Mouse (Mus musculus): ENCODE results near the gene Ahrr. TPM values are rescaled to one million over a fixed set of nuclear protein-coding genes. Genes with fewer than 3 reads are reported as not detected.

Gene Ahrr
- polyA plus RNA-seq, 1 experiment from 2014 or later, result 0.13 TPM

DNA sequence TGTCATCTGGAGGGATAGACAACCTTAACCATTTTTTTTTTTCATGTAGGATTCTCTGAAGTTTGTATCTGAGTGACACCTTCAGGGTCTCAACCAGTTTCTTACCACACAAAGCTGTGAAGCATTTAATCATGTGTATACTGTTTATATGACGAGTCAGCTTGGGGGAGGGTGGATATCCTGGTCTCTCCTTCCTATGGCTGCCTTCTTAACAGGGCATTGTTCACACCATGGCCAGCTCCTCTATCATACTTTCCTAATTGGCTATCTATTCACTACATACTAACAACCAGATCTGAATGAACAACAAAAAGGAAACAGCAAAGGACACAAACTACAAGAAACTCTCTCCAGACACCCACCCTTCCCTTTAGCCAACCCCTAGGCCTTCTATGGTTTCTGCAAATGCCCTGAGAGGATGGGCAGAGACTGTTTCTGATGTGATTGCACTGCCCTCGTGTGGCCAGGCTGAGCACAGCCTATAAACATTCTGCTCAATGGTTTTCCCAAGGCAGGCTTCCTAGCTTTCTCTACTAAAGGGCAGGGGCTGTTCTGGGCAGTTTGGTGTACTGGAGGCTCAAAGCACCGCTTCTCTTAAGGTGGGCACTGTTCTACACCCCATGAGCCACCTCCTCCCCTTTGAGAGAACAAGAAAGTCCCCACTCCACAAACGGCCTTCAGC is 8.9 kb upstream of the Ahrr start:
- H3K36me3 ChIP-seq, result peaks cover 32% of the 10 kb centered on the region
- no peaks in the 10 kb centered on the region for H3K9me3 ChIP-seq (replicated peaks)
- H3K4me1 ChIP-seq (replicated peaks), result no peaks in the 10 kb centered on the region
- whole genome bisulfite sequencing (ENCODE audit: insufficient replicate concordance), result 27% methylated on average over 4 of the region's 4 CpGs
- H3K9ac ChIP-seq, result no peak overlapping the region
- no peak overlapping the region for H3K27ac ChIP-seq
- ATAC-seq (ENCODE audit: low read depth) (peak; percentile 47), DNase-seq (peak; percentile 29)
- H3K27me3 ChIP-seq, result no peaks in the 10 kb centered on the region
- H3K4me3 ChIP-seq (replicated peaks), result no peak overlapping the region
- no peak overlapping the region for H3K4me2 ChIP-seq

DNA sequence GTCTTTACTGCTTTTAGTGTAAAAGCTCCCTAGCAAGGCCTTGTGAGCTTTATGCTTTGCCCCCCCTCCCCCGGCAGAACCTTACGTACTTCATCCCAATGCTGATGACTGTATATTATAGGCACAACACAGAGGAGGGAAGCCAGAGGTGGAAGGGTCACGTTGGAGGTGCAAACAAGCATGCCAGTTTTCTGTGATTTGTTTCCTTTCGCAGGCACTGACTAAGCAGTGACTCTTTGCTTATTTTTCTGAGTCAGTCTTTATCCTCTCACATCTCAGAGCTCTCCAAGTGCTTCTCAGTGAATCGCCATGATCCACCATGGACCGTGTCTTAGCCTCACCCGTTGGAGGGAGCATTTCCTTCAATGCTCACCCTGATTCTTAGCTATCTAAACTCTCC is 4.2 kb upstream of the Ahrr start:
- peaks cover 9% of the 10 kb centered on the region for H3K4me1 ChIP-seq (replicated peaks)
- no peaks in the 10 kb centered on the region for H3K9me3 ChIP-seq (replicated peaks)
- 56% methylated on average over 7 of the region's 7 CpGs for WGBS (ENCODE audit: insufficient replicate concordance)
- no peak overlapping the region for H3K27ac ChIP-seq
- no peak overlapping the region for H3K4me2 ChIP-seq
- no peaks in the 10 kb centered on the region for H3K36me3 ChIP-seq
- ATAC-seq (ENCODE audit: low read depth) (no peak), DNase-seq (no peak)
- no peak overlapping the region for H3K9ac ChIP-seq
- H3K27me3 ChIP-seq, result peaks cover 17% of the 10 kb centered on the region
- no peak overlapping the region for H3K4me3 ChIP-seq (replicated peaks)

GRCm38 (mm10) chr13:74289646-74290045 is 2.5 kb downstream of the Ahrr start:
- WGBS (ENCODE audit: insufficient replicate concordance), result 62% methylated on average over 5 of the region's 5 CpGs
- Histone ChIP-seq H3K9ac (no peak overlapping the region), H3K9me3 (replicated peaks) (no peaks in the 10 kb centered on the region), H3K36me3 (no peaks in the 10 kb centered on the region), H3K4me3 (replicated peaks) (no peak overlapping the region), H3K4me1 (replicated peaks) (peaks cover 9% of the 10 kb centered on the region), H3K27me3 (peaks cover 26% of the 10 kb centered on the region), H3K4me2 (no peak overlapping the region), H3K27ac (no peak overlapping the region)
- ATAC-seq (ENCODE audit: low read depth) (no peak), DNase-seq (no peak)

DNA sequence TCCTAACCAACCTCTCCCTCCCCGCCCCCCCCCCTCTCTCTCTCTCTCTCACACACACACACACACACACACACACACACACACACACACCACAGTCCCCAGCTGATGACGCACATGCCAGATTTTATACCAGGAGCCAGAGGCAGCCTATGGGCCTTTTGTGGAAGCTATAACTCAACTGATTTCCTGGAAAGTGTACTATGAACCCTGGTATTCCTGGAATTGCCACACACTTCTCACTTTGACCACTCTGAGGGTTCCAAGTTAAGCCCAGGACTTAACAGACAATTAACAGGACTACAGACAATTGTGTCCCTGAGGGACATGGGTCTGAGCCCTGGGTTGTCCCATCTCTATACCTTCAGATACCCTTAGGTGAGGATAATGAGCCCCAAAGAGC is 9.8 kb downstream of the Ahrr start:
- DNase-seq, result no peak
- Histone ChIP-seq H3K9ac (no peak overlapping the region), H3K36me3 (no peaks in the 10 kb centered on the region), H3K4me2 (no peak overlapping the region), H3K4me1 (replicated peaks) (no peaks in the 10 kb centered on the region), H3K27me3 (0 out of 2 replicates have a peak, but pooled peaks cover 4% of the 10 kb centered on the region), H3K4me3 (replicated peaks) (no peak overlapping the region), H3K9me3 (replicated peaks) (no peaks in the 10 kb centered on the region), H3K27ac (no peak overlapping the region)
- 67% methylated on average over 1 of the region's 2 CpGs for whole genome bisulfite sequencing (ENCODE audit: insufficient replicate concordance)
- ATAC-seq (ENCODE audit: low read depth), result no peak

DNA sequence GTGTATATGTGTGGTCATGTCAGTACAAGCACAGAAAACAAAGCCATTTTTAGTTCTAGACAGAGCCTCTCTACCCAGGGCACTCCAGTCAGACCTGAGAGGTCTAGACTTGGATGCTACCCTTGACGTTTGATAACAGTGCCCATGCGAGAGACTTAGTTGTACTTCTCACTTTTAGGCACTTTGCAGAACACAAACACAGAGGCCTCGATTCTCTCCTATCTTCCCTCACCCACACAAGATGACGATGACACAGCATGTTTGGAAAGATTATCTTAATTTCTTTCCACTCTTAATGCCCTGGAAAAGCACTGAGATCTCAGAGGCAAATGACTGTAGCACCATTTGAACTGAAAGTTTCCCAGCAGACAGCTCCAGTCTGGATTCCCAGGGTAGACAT is 16.4 kb downstream of the Ahrr start:
- peak; percentile 20 for DNase-seq
- 11% methylated on average over 4 of the region's 4 CpGs for WGBS (ENCODE audit: insufficient replicate concordance)
- peaks cover 32% of the 10 kb centered on the region for H3K4me1 ChIP-seq (replicated peaks)
- peak overlapping the region; percentile 4 for H3K4me2 ChIP-seq
- H3K36me3 ChIP-seq, result no peaks in the 10 kb centered on the region
- peak; percentile 93 for ATAC-seq (ENCODE audit: low read depth)
- H3K4me3 ChIP-seq (replicated peaks), result no peak overlapping the region
- H3K27ac ChIP-seq, result peak overlapping the region; percentile 64
- no peaks in the 10 kb centered on the region for H3K9me3 ChIP-seq (replicated peaks)
- no peak overlapping the region for H3K9ac ChIP-seq
- no peaks in the 10 kb centered on the region for H3K27me3 ChIP-seq

- no peaks in the 10 kb centered on the region for H3K36me3 ChIP-seq
- peaks cover 8% of the 10 kb centered on the region; the same call in 1 of the 2 replicates for H3K4me1 ChIP-seq (replicated peaks)
- DNase-seq, result peak; percentile 2
- WGBS (ENCODE audit: insufficient replicate concordance), result 4% methylated on average over 10 of the region's 10 CpGs
- H3K4me3 ChIP-seq (replicated peaks), result peak overlapping the region; percentile 51
- no peaks in the 10 kb centered on the region for H3K9me3 ChIP-seq (replicated peaks)
- peak overlapping the region; percentile 68 for H3K4me2 ChIP-seq
- peak; percentile 50 for ATAC-seq (ENCODE audit: low read depth)
- 0 out of 2 replicates have a peak overlapping the region, but pooled peaks have one; percentile 16 for H3K27ac ChIP-seq
- H3K9ac ChIP-seq, result peak overlapping the region; percentile 38
- peaks cover 24% of the 10 kb centered on the region for H3K27me3 ChIP-seq
These were observed 31.7 kb downstream of the Ahrr start for GRCm38 (mm10) chr13:74260231-74260992.

DNA sequence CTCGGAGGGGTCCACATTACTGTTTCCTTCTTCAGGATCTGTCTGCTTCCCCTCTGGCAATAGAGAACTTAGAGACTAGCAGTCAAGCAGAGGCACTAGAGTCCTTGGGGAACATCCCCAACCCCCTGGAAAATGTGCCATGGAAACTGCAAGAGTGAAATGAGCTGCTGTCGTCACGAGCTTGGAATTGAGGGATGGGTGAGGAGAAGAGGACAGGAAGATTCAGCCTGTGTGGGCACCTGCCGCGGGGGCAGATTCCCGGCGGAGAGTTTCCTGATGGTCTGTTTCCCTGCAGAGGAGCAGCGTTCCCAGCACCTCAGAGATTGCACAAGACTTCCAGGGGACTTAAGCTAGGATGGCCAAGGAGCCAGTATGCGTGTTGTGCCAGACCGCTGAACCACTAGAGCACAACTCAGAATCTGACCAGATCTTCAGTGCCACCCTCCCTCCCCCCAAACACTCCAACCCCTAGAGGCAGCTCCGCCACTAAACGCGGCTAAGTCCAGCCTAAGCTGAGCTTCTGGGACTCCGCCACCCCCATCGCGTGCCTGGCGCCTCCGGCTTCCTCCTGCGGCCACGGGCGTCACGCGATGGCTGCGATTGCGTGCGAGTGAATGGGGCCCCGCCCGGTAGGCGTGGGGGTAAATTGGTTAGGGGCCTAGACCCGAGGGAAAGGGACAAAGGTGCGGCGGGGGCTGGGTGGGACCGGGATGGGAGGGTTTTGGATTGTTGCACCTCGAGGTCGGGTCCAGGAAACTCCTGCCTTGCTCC is 32.5 kb downstream of the Ahrr start:
- Histone ChIP-seq H3K27ac (0 out of 2 replicates have a peak overlapping the region, but pooled peaks have one; percentile 16), H3K4me2 (peak overlapping the region; percentile 68), H3K4me3 (replicated peaks) (peak overlapping the region; percentile 51), H3K27me3 (peaks cover 24% of the 10 kb centered on the region), H3K9me3 (replicated peaks) (no peaks in the 10 kb centered on the region), H3K9ac (peak overlapping the region; percentile 38), H3K4me1 (replicated peaks) (peaks cover 8% of the 10 kb centered on the region; the same call in 1 of the 2 replicates), H3K36me3 (no peaks in the 10 kb centered on the region)
- DNase-seq (no peak), ATAC-seq (ENCODE audit: low read depth) (peak; percentile 61)
- 4% methylated on average over 35 of the region's 35 CpGs for WGBS (ENCODE audit: insufficient replicate concordance)

DNA sequence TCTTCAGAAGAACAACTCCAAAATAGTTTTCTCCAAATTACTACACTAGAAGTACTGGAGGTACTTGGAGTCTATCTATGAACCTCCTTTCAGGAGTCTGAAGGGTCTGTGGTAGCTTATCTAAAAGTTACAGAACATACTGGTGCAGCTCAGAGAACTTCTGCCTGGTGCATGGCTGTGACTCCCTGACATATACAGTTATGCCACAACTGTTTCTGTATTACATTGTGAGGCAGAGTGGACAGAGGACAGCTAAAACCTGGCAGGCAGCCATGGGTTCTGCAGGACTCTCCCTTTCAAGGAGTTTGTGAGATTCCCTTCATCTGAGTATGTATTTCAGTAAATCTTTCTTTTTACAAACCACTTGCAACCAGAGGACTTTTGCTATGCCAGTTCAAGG is 45.6 kb downstream of the Ahrr start:
- DNase-seq (peak; percentile 9), ATAC-seq (ENCODE audit: low read depth) (peak; percentile 91)
- H3K4me1 ChIP-seq (replicated peaks), result peaks cover 21% of the 10 kb centered on the region

DNA sequence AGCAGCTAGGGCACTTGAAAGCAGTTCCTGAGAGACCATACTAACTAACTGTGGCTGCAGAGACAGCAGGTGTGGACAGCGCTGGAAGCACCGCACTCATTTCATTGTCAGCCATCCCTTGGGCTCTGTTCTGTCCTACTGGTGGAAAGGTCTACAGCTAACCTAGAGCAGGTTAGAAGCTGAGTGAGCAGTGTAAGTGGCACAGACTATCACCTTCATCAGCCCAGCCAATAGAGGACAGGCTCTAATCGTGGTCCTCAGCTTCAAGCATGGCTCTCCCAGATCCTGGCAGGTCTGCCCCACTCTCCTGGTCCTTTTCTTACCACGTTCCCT is 46.3 kb downstream of the Ahrr start:
- H3K4me1 ChIP-seq (replicated peaks), result peaks cover 21% of the 10 kb centered on the region
- no peak overlapping the region; the same call in 1 of the 2 replicates for H3K27ac ChIP-seq
- H3K9ac ChIP-seq, result no peak overlapping the region
- no peaks in the 10 kb centered on the region for H3K9me3 ChIP-seq (replicated peaks)
- H3K4me2 ChIP-seq, result no peak overlapping the region
- ATAC-seq (ENCODE audit: low read depth) (peak; percentile 70), DNase-seq (no peak)
- no peaks in the 10 kb centered on the region for H3K36me3 ChIP-seq
- no peak overlapping the region for H3K4me3 ChIP-seq (replicated peaks)
- 69% methylated on average over 4 of the region's 4 CpGs for WGBS (ENCODE audit: insufficient replicate concordance)
- no peaks in the 10 kb centered on the region for H3K27me3 ChIP-seq

More for the DNA sequence above, 45.6 kb downstream of the Ahrr start:
- Histone ChIP-seq H3K4me3 (replicated peaks) (no peak overlapping the region), H3K36me3 (no peaks in the 10 kb centered on the region), H3K27me3 (no peaks in the 10 kb centered on the region), H3K27ac (peak overlapping the region; percentile 30), H3K9me3 (replicated peaks) (no peaks in the 10 kb centered on the region), H3K9ac (no peak overlapping the region), H3K4me2 (no peak overlapping the region)

DNA sequence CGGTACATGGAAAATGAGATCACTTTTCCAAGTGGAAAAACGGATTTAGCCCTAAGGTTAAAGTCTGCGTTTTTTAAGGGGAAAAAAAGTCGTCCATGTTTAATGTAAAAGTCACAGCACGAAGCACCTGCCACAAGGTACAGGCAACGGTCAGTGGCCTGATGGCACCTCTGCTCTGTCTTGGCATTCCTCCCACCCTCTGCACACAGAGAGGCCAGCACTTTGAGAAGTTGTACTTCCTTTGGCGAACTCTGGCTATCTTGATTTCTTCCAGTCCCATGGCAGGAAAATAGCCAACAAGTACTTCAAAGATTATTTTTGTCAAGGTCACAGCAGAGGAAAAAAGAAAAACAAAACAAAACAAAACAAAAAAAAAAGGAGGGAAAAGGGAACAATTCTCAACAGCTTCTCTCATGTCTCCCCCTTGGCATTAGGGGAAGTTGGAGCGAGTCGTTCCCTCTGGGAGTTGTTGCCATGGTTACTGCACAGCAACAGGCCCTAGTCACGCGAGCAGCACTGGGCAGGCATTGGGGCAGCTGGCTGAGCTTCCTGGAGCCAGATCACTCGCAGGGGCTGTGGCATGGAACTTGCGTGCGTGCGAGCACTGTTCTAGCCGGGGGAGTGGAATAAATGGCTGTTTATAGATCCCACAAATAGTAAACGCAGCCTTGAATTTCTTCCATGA is 46.8 kb downstream of the Ahrr start:
- Histone ChIP-seq H3K27me3 (0 out of 2 replicates have a peak, but pooled peaks cover under 1% of the 10 kb centered on the region), H3K27ac (no peak overlapping the region), H3K36me3 (no peaks in the 10 kb centered on the region), H3K4me2 (no peak overlapping the region), H3K4me1 (replicated peaks) (peaks cover 21% of the 10 kb centered on the region), H3K9me3 (replicated peaks) (no peaks in the 10 kb centered on the region), H3K4me3 (replicated peaks) (no peak overlapping the region), H3K9ac (no peak overlapping the region)
- 39% methylated on average over 17 of the region's 17 CpGs for WGBS (ENCODE audit: insufficient replicate concordance)
- peak; percentile 19; the same call in 1 of the 2 replicates for ATAC-seq (ENCODE audit: low read depth)
- DNase-seq, result no peak

DNA sequence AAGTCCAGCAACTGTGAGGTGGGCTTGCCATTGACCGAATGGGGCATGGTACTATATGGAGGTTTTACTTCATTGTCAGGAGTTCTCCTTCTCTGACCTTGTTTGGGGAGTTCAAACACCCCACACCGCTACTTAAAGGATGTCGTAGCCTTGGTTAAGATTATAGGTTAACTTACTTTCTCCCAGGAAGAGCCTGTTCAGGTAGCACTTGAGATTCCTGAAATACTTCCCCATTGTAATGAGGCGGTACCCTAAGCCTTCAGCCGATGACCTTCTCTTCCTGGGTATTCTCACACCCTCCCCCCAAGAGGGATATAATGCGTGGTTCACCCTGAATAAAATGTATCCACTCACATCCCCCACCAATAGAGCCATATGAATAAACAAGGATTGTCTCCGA is 54.6 kb downstream of the Ahrr start:
- ATAC-seq (ENCODE audit: low read depth) (no peak), DNase-seq (no peak)
- Histone ChIP-seq H3K4me2 (no peak overlapping the region), H3K9me3 (replicated peaks) (no peaks in the 10 kb centered on the region), H3K27me3 (peaks cover 3% of the 10 kb centered on the region; the same call in 1 of the 2 replicates), H3K27ac (no peak overlapping the region), H3K4me3 (replicated peaks) (no peak overlapping the region), H3K36me3 (no peaks in the 10 kb centered on the region), H3K4me1 (replicated peaks) (no peaks in the 10 kb centered on the region), H3K9ac (no peak overlapping the region)
- WGBS (ENCODE audit: insufficient replicate concordance), result 54% methylated on average over 7 of the region's 7 CpGs
